Mouse (Mus musculus) activated CD4-positive, CD25-positive, alpha-beta regulatory T cell, adult 4 months (primary cell): ENCODE results near the gene Cryge. TPM values are rescaled to one million over a fixed set of nuclear protein-coding genes. Genes with fewer than 3 reads are reported as not detected.

Experiments used
- ATAC-seq: one replicate; pipeline ENCODE4 v1.8.0; 2017
- polyA plus RNA-seq, 2 experiments: library from polyadenylated mRNA; unstranded; fragments of 100-300 nt; shearing (Covaris generic); gene quantifications; one replicate each; pipeline ENCODE4 v1.2.1; 2017

Gene Cryge
- polyA plus RNA-seq, 2 experiments from 2014 or later, result not detected

- peak; percentile 92 for ATAC-seq
Observed at GRCm38 (mm10) chr1:65010153-65010552, 40.8 kb downstream of the Cryge start.

GRCm38 (mm10) chr1:65005575-65005974 lies 45.4 kb downstream of the Cryge start:
- ATAC-seq, result no peak

GRCm38 (mm10) chr1:65004526-65004925 lies 46.4 kb downstream of the Cryge start:
- no peak for ATAC-seq

Other genes with a start within 250 kb of the Cryge start
- gene Plekhm3, start 94.3 kb downstream of the Cryge start, polyA plus RNA-seq, result 10 to 100 TPM in 1 of 2 experiments, 1 to 10 TPM in 1; 6.3 to 11.3 TPM
- under 1 TPM in 1 of 2 experiments, not detected in 1; 0.58 TPM for gene Akr1cl, start 18.4 kb downstream of the Cryge start, polyA plus RNA-seq
- not detected for gene Crygd, start 12.3 kb upstream of the Cryge start, polyA plus RNA-seq
- gene Crygc, start 22.5 kb upstream of the Cryge start, polyA plus RNA-seq, result not detected
- not detected for gene Crygb, start 31.1 kb upstream of the Cryge start, polyA plus RNA-seq
- not detected for gene Cryga, start 52.2 kb upstream of the Cryge start, polyA plus RNA-seq
- not detected for gene Gm28845, start 68.4 kb upstream of the Cryge start, polyA plus RNA-seq
- not detected for gene D630023F18Rik, start 72.1 kb upstream of the Cryge start, polyA plus RNA-seq
- gene Idh1, start 135.4 kb upstream of the Cryge start, polyA plus RNA-seq, result 10 to 100 TPM in 1 of 2 experiments, 1 to 10 TPM in 1; 7.0 to 13.7 TPM
- 10 to 100 TPM; 11.5 to 13.6 TPM for gene Pikfyve, start 135.5 kb upstream of the Cryge start, polyA plus RNA-seq
- not detected for gene Pth2r, start 230.9 kb upstream of the Cryge start, polyA plus RNA-seq